Mouse (Mus musculus) T-helper 1 cell (primary cell): ENCODE data around the gene Utp6.
"Not testable (repeated sequence)": the region's sequence is repeated elsewhere in the genome, so short reads cannot be mapped to it uniquely, and the experiment has no call there.

Source experiments
- in situ Hi-C: fragments of 300-600 bp; cut with MboI, MseI; formaldehyde crosslinking; loops from one replicate; pipeline ENCODE4 v1.15.1; 2025; ENCODE audit warnings: high pct_unique_total_duplicates

The Utp6 gene

GRCm38 (mm10) chr11:79962125-79962876 lies at the start of gene Utp6:
Gene Utp6 (minus strand): TSS chr11:79962390.
- in situ Hi-C loops = loop anchor here (10.0 kb wide), 1 partner anchor 1458 kb away; the partner anchor contains the start of gene Sebox

- in situ Hi-C loops = no loop called here
Observed at GRCm38 (mm10) chr11:79994271-79994988, 32.2 kb upstream of the Utp6 start.

DNA sequence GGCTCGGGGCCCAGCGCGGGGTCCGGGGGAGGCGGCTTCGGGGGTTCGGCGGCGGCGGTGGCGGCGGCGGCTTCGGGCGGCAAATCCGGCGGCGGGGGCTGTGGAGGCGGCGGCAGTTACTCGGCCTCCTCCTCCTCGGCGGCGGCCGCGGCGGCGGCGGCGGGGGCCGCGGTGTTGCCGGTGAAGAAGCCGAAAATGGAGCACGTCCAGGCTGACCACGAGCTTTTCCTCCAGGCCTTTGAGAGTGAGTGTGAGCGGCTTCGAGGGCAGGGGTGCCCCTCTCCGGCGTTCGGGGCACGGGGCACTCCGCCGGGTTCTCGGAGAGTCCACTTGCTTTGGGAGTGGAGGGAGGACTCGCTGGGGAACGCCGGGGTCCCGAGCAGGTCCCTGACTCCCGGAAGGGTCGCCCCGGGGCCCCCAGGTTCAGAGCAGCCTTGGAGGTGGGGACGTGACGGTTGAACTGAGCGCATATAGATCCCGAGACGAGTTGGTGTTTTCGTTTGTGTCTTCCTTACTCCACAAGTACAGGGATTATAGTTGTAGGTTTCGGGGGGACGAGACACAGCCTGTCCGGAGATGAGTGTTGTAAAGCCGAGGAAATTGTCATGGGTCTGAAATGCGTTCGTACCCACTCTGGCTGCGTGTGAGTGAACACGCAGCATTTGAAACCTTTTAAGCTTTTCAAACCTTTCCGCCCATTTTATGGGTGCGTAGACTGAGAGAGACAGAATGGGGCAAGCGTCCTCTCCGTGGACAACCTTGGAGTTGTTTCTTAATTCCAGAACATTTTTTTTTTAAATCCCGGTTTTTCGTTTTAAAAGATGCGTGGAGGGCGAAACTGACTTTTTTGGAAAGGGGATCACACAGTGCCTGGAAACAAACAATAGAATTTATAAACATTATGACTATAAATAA lies 31.4 kb upstream of the Utp6 start:
- in situ Hi-C loops = no loop called here

DNA sequence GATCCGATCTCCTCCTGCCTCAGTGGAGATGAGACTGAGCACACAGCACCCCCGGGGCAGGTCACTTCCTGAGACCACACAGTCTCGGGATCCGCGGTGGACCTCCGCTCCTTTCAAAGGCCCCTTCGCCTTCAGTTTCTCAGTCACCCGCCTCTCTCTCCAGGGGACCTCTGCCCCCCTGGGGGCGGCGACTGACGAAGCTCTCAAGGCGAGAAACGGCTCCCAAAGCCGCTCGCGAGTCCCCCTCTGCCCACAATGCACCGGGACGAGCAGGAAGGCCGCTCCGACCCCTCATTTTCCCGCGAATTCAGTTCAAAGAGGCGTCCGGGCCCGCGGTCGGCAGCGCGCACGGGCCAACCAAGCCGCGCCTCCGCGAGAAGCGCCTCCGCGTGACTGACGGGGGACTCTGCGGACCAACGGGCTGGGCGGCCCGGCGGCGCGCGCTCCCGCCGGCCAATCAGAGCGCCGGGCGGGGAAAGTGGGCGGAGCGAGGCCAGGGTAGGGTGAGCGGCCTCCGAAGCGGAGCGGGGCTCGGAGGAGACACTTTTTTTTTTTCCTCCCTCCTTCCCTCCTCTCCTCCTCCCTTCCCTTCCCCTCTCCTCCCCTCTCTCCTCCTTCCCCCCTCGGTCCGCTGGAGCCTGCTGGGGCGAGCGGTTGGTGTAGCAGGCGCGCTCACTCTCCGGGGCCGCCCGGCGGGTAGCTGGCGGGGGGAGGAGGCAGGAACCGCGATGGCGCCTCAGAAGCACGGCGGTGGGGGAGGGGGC lies 30.6 kb upstream of the Utp6 start, which contains the start of gene Suz12:
Gene Suz12 (plus strand): TSS at position 515 of the 764 bp plus-strand sequence.
- in situ Hi-C loops = no loop called here

DNA sequence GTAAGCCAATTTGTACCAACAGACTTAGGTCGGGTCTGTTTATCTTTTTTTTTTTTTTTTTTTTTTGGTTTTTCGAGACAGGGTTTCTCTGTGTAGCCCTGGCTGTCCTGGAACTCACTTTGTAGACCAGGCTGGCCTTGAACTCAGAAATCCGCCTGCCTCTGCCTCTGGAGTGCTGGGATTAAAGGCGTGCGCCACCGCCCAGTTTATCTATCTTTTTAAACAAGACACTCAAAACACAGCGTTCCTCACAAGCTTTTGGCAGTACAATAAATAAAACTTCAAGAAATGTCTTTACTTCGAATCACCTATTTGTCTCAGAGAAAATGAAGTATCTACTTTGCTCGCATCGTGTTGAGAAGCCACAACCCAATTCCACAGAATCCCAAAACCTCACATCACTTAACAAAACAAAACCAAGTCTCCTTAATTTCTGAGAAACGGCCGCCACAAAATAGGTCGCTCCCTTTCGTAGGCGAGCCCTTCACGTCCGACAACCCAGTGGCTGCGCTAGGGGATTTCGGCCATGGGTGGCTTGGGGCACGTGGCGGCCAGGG lies 29.9 kb upstream of the Utp6 start:
- in situ Hi-C loops = no loop called here

DNA sequence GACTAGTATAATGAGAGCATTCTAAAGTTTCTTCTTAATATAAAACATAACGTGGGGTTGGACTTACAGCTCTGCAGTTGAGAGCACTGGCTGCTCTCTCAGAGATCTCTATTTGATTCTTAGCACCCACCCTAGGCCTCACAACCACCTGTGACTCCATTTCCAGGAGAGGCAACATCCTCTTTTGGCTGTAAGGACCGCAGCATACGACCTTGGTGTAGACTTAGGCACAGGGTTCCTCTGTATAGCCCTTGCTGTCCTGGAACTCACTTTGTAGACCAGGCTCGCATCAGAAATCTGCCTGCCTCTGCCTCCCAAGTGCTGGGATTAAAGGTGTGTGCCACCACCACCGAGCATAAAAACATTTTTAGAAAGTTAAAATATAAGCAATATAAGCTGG lies 29.4 kb upstream of the Utp6 start:
- in situ Hi-C loops = no loop called here

DNA sequence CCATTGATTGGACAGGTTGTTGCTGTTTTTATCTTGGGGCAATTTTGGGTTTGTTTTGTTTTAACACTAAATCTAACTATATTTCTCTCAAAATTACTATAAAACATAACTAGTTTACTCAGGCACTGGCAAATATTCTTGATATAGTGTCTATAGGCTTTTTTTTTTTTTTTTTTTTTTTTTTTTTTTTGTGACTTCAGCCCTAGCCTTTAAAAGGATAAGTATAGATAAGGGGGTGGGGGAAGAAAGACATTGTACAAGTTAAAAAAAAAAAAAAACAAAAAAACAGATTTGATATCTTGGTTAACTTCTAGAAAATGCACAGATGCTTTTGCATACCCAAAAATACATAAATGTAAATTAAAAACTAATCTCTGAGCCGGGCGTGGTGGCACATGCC lies 27.9 kb upstream of the Utp6 start:
- in situ Hi-C loops = no loop called here

- in situ Hi-C loops = no loop called here
Observed at GRCm38 (mm10) chr11:79987896-79988295, 25.7 kb upstream of the Utp6 start.

- in situ Hi-C loops = no loop called here
Observed at GRCm38 (mm10) chr11:79986886-79987285, 24.7 kb upstream of the Utp6 start.

- in situ Hi-C loops = not testable (repeated sequence)
Observed at GRCm38 (mm10) chr11:79977747-79978146, 15.6 kb upstream of the Utp6 start.

GRCm38 (mm10) chr11:79977061-79977460 lies 14.9 kb upstream of the Utp6 start:
- in situ Hi-C loops = not testable (repeated sequence)

- in situ Hi-C loops = not testable (repeated sequence)
Observed at GRCm38 (mm10) chr11:79976645-79977044, 14.5 kb upstream of the Utp6 start.

GRCm38 (mm10) chr11:79976222-79976621 lies 14.0 kb upstream of the Utp6 start:
- in situ Hi-C loops = no loop called here

GRCm38 (mm10) chr11:79975377-79975776 lies 13.2 kb upstream of the Utp6 start:
- in situ Hi-C loops = no loop called here

- in situ Hi-C loops = no loop called here
Observed at GRCm38 (mm10) chr11:79973626-79974476, 11.7 kb upstream of the Utp6 start.

GRCm38 (mm10) chr11:79973133-79973532 lies 10.9 kb upstream of the Utp6 start:
- in situ Hi-C loops = no loop called here

DNA sequence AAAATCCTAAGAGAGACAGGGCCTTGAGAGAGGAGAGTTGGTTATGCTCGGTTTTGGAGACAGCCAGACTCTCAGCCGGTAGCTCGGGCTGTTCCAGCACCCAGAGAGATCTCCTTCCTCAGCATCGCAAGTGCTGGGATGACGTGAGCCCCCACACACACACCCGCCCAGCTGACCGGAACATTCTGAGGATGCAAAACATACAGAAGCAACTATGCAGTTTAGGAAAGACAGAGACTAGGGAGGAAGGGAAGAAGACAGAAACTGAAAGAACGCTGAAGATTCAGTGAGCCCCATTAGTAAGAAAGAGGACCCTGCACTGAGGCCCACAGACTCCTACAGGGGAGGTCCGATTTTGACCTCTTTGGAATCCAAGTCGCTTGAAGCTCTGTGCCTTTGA lies 5.6 kb upstream of the Utp6 start:
- in situ Hi-C loops = loop anchor here (10.0 kb wide), 1 partner anchor 1463 kb away; the partner anchor contains the start of gene Sebox

GRCm38 (mm10) chr11:79965896-79966295 lies 3.7 kb upstream of the Utp6 start:
- in situ Hi-C loops = loop anchor here (10.0 kb wide), 1 partner anchor 1461 kb away; the partner anchor contains the start of gene Sebox

DNA sequence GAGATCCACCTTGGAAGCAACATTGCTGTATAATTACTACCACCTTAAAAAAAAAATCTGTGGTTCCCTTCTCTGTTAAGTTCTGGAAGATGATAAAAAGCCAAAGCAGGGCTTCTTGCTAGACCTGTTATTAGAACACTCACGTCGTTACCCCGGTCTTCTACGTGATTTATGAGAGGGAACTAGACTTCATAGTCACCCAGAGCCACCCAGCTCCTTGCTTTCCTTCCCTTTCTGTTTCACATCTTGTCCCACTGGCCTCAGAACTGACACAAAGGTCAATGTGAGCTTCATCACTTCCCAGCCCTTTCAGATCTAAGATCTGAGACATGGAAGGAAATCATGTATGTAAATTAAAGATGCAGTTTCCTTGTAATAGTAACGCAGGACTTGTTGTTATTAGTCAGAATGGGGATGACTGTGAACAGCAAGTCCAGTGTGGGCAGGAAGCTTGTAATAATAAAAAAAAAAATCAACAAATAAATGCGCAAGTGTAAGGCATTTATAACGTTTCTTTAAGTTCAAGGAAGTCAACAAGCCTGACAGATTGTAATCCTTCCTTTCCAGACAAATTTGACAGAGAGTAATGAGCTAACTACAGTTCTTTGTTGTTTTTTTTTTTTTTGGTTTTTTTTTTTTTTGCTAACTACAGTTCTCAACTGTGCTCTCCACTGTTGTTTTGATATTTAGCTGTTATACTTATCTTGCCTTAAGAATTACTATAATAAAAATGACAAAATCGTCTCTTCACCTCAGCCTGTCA lies 1.2 kb upstream of the Utp6 start:
- in situ Hi-C loops = loop anchor here (10.0 kb wide), 1 partner anchor 1459 kb away; the partner anchor contains the start of gene Sebox
